Mouse (Mus musculus) megakaryocyte, embryonic 14.5 days (primary cell): Measurements from ENCODE around the gene Anapc4.

Source experiments
- FLI1 ChIP-seq: IDR thresholded peaks from 2 replicates; pipeline ENCODE4 v1.6.1; 2012; ENCODE audit warnings: low read length, inconsistent platforms, mixed read lengths
- GATA1 ChIP-seq: IDR thresholded peaks from 3 replicates; pipeline ENCODE4 v1.6.1; 2012; ENCODE audit warnings: mixed read lengths, low read length, inconsistent platforms, borderline replicate concordance

DNA sequence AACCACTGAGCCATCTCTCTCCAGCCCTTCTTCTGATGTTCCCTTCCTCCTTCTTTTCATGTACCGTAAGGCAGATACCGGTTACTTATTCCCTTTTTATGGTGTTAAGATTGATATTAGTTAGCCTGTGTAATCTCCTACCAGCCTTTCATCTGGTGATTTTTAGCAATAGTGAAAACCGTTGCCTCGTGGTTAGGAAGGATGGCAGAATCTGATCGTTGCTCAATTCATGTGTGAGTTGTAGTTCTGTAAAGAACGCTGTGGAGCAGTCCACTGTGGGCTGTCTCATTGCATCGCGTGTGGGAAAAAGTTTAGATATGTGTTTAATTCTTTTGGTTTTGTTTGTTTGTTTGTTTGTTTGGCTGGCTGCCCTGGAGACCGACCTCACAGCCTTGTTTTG, 40.6 kb upstream of the Anapc4 start:
- no peak for TF ChIP-seq GATA1
- TF ChIP-seq FLI1: no peak
